Mouse (Mus musculus): ENCODE data around the gene 6330409D20Rik.

GRCm38 (mm10) chr2:32710425-32710824 is 30.4 kb downstream of the 6330409D20Rik start:
- TF ChIP-seq POLR2A (IDR thresholded peaks at IDR 0.05; ENCODE audit: control insufficient read depth, extremely low read depth, insufficient read depth, low read length, poor library complexity), result no peak
- no peak for TF ChIP-seq CTCF (IDR thresholded peaks at IDR 0.05; ENCODE audit: borderline replicate concordance, control insufficient read depth, extremely low read depth, insufficient read depth, low read length, poor library complexity)
